Mouse (Mus musculus) lung, adult 2 months (tissue): ENCODE data around the gene I830077J02Rik. TPM values are rescaled to one million over a fixed set of nuclear protein-coding genes. Genes with fewer than 3 reads are reported as not detected.

Experiments used
- DNase-seq: peaks from one replicate; pipeline ENCODE4 v3.0.0; 2022
- H3K4me1 ChIP-seq: fragments of 200-500 bp; 2 replicates; pipeline ENCODE4 v1.6.1; 2011; ENCODE audit warnings: low read length; ENCODE audit not compliant: control insufficient read depth, insufficient read depth
- H3K4me3 ChIP-seq: fragments of 200-500 bp; replicated peaks from 2 replicates; pipeline ENCODE3; 2011; ENCODE audit warnings: low read depth, mild to moderate bottlenecking, control low read depth, low read length; ENCODE audit errors: extremely low read depth
- CTCF ChIP-seq: fragments of 200-500 bp; IDR thresholded peaks from 2 replicates; pipeline ENCODE4 v1.5.1; 2011; ENCODE audit warnings: mild to moderate bottlenecking, low read length, control low read depth; ENCODE audit not compliant: insufficient read depth
- POLR2A ChIP-seq: fragments of 200-500 bp; IDR thresholded peaks from 2 replicates; pipeline ENCODE4 v1.6.1; 2011; ENCODE audit warnings: low read depth, mild to moderate bottlenecking, control low read depth, low read length, borderline replicate concordance; ENCODE audit errors: extremely low read depth
- WGBS: fragments of 180-500 bp; shearing (Covaris S2); methylation state at CpG from one replicate; pipeline ENCODE4 v1.1.7; 2018; 5-methylcytosine and 5-hydroxymethylcytosine counted together
- polyA plus RNA-seq: library from polyadenylated mRNA; depleted of rRNA; stranded (reverse); fragments of >200 nt; gene quantifications from 2 replicates; pipeline ENCODE4 v1.2.3, GENCODE M21; 2012; rRNA removed

The I830077J02Rik gene
- polyA plus RNA-seq, 1 experiment: 3.7 TPM

DNA sequence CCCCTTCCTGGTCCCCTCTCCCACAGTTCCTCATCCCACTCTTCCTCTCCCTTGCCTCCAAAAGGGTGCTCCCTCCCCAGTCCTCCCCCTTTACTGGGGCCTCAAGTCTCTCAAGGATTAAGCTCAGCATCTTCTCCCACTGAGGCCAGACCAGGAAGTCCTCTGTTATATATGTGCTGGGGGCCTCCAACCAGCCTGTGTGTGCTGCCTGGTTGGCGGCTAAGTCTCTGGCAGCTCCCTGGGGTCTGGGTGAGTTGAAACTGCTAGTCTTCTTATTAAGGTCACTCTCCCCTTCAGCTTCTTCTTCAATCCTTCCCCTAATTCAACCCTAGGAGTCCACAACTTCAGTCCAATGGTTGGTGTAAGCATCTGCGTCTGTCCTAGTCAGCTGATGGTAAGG, 49.4 kb downstream of the I830077J02Rik start:
- no peak for DNase-seq
- Histone ChIP-seq H3K4me1 (peaks cover 12% of the 10 kb centered on the region), H3K4me3 (no peak overlapping the region)
- TF ChIP-seq CTCF (no peak), POLR2A (no peak)
- 100% methylated on average over 2 of the region's 2 CpGs for WGBS

DNA sequence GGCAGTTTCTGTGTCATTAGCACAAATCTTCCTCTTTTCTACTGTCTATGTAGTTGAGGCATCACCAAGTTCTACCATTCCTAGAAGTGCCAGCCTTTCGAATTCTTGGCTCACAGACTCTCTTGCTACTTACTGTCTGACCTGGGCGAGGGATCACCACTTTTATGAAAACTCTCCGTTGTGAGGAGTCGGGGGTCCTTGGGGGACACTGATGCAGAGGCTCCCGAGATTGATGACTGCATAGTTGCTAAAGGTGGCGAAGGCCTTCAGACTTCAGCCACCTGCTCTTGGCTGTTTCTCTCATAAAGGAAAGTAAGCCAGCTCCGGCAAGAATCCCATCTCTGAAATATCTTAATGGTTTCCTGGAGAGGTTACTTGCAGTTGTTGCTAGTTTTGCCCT, 50.4 kb downstream of the I830077J02Rik start:
- WGBS: 92% methylated on average over 7 of the region's 7 CpGs
- H3K4me3 ChIP-seq: no peak overlapping the region

DNA sequence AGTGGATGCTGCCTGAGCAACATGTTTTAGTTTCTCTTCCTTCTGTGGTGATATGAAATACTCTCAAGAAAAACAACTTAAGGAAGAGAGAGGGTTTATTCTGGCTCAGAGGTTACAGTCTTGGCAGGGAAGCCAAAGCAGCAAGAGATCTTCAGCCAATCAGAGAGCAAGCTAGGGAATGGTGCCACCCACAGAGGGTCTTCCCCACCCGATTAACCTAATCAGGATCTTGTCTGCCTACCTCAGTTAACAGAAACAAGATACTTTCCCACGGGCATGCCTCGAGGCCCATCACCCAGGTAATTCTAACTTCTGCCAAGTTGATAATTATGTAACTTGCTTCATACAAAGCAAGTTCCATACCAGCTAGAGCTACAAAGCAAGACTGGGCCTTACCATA, 52.0 kb downstream of the I830077J02Rik start:
- H3K4me1 ChIP-seq: peaks cover 16% of the 10 kb centered on the region
- DNase-seq: no peak
- H3K4me3 ChIP-seq: no peak overlapping the region
- WGBS: 25% methylated on average over 3 of the region's 3 CpGs
- TF ChIP-seq CTCF (no peak), POLR2A (no peak)

More for the DNA sequence above, 50.4 kb downstream of the I830077J02Rik start:
- TF ChIP-seq CTCF: no peak
- no peak for TF ChIP-seq POLR2A
- peaks cover 12% of the 10 kb centered on the region for H3K4me1 ChIP-seq
- no peak for DNase-seq

DNA sequence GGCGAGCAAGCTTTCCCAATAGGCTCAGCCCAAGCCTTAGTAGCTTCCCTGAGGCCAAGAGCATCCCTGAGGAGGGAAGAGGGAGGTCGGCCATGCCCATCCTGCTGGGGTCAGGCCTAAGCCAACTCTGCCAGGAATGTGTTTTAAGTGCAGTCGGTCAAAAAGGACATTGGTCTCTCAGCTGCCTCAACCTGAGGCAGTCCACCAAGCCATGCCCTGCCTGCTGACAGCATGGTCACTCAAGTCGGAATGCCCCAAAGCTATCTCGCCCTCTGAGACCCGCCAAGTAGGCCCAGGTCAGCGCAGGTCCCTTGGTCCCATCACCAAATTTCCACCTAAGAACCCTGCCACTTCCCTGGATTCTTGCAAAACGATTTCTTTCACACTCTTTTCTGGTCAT, 53.7 kb downstream of the I830077J02Rik start:
- TF ChIP-seq POLR2A (no peak), CTCF (no peak)
- WGBS: 92% methylated on average over 8 of the region's 8 CpGs
- Histone ChIP-seq H3K4me3 (no peak overlapping the region), H3K4me1 (peaks cover 16% of the 10 kb centered on the region)
- DNase-seq: no peak

DNA sequence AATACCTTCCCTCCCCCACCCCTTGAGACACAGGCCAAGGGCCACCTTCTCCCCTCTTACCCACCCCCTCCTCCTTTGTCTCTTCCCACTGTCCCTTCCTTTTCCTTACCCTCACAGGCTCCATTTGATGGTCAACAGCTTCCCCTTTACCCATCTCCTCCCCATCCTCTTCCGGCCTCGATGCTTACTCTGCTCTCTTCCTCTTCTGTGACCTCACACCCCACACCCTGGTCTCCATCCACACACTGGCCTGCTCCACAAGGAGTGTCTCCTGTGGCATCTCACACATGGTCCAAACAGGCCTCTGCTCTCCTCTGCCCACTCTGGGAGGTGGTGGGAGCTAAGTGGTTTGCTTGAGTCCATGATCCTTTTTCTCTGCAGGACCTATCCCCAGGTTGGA, 54.5 kb downstream of the I830077J02Rik start:
- DNase-seq: no peak
- whole genome bisulfite sequencing: 44% methylated on average over 2 of the region's 2 CpGs
- TF ChIP-seq POLR2A: peak; percentile 13; the same call in 1 of the 2 replicates
- TF ChIP-seq CTCF: no peak
- H3K4me3 ChIP-seq: no peak overlapping the region
- peaks cover 16% of the 10 kb centered on the region for H3K4me1 ChIP-seq

DNA sequence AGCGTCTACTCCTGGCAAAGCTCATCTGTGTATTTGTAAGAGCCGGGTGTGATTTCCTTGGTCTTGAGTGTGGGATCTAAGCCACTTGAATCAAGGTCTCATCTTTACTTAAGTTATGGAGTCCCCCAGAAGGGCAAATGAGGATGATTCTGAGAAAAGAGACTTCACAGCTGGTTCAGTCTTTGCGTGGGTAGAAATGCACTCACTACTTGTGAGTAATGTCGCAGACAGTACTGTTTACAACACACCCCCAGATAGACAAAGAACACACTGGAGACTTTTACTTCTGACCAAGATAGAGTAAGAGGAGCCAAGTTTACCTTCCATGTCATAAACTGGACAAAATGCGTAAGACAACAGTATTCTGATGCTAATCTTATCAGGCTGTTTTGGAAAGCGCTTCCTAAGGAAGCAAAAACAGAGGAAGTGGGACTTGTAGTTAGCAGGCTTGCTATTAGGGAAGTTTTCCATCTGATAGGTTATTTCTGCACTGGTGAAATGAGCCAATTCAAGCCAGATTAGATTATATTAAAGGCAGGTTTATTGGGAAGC, 55.1 kb downstream of the I830077J02Rik start:
- H3K4me1 ChIP-seq: peaks cover 18% of the 10 kb centered on the region
- no peak for DNase-seq
- H3K4me3 ChIP-seq: no peak overlapping the region
- 41% methylated on average over 6 of the region's 6 CpGs for WGBS
- TF ChIP-seq CTCF: no peak
- no peak for TF ChIP-seq POLR2A

DNA sequence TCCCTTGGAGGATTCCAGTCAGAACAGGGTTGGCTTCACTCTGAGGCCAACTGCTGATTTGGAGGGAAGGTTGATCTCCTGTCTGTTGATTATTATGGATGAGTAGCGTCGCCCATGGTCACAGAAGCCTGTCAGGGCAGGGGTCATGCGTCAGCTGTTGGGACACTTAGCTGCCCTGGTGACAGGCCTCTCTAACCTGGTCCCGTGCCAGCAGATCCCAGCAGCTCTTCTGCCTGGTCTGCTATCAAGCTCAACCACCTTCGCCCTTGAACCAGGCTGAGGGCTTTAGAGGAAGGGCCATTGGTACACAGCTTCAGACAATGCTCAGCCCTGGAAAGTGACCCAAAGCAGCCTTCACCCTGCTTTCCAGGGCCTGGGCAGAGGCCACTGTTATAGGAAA, 56.4 kb downstream of the I830077J02Rik start:
- Histone ChIP-seq H3K4me1 (peaks cover 22% of the 10 kb centered on the region), H3K4me3 (no peak overlapping the region)
- WGBS: 65% methylated on average over 5 of the region's 5 CpGs
- no peak for DNase-seq
- TF ChIP-seq CTCF (no peak), POLR2A (no peak)

Other genes starting within 250 kb of the I830077J02Rik start
- 11.6 and 25.8 TPM in 2 replicates for gene Ddx20, start 245.1 kb downstream of the I830077J02Rik start, polyA plus RNA-seq
- gene Inka2, start 228.1 kb downstream of the I830077J02Rik start, polyA plus RNA-seq: 5.7 and 7.6 TPM in 2 replicates
- gene Rap1a, start 131.3 kb downstream of the I830077J02Rik start, polyA plus RNA-seq: 8.2 and 18.1 TPM in 2 replicates
- gene Adora3, start 61.8 kb downstream of the I830077J02Rik start, polyA plus RNA-seq: 0.84 and 1.2 TPM in 2 replicates
- 1.3 and 2.2 TPM in 2 replicates for gene Tmigd3, start 61.8 kb downstream of the I830077J02Rik start, polyA plus RNA-seq
- gene Wdr77, start 26.7 kb upstream of the I830077J02Rik start, polyA plus RNA-seq: 16.7 and 31.0 TPM in 2 replicates
- gene Atp5f1, start 27.4 kb upstream of the I830077J02Rik start, polyA plus RNA-seq: 68.9 and 81.7 TPM in 2 replicates
- gene Ovgp1, start 41.0 kb upstream of the I830077J02Rik start, polyA plus RNA-seq: 0.68 and 1.4 TPM in 2 replicates
- gene Pifo, start 82.0 kb upstream of the I830077J02Rik start, polyA plus RNA-seq: 5.5 and 8.0 TPM in 2 replicates
- gene Chil5, start 100.2 kb upstream of the I830077J02Rik start, polyA plus RNA-seq: 0.09 TPM in 1 of 2 replicates, not detected in the other
- gene Chia1, start 180.6 kb upstream of the I830077J02Rik start, polyA plus RNA-seq: 34.4 and 41.4 TPM in 2 replicates
- gene Chil3, start 234.9 kb upstream of the I830077J02Rik start, polyA plus RNA-seq: 206 and 281 TPM in 2 replicates